Mouse (Mus musculus): ENCODE data around the gene Fkbpl. TPM values are rescaled to one million over a fixed set of nuclear protein-coding genes. Genes with fewer than 3 reads are reported as not detected.

The Fkbpl gene
- polyA plus RNA-seq (2014; fragmentation: Nextera tagmentation; extraction: Ambion mirVana) = 11.7 and 12.9 TPM in 2 replicates

DNA sequence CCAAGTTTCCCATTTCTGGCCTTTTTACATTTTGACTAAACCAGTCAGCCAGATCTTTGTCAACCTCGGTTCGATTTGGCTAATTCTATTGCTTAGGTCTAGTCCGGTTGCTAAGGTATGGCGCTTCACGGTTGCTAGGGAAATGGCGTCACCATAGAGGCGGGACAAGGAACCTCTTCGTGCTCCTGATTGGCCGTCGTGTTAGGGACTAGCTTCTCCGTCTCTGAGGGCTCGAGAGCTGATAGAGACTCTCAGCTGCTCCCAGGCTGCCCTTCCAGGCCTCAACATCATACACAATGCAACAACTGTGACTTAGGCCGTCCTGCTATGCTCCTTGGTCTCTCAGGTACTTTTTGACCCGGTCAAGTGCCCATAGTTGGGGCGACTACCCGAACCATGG, at the start of gene Fkbpl:
TSS of gene Fkbpl (plus strand) at position 157 of the 400 bp plus-strand sequence.
- DNase-seq (ENCODE audit: low spot score) (peak; percentile 99), ATAC-seq (ENCODE audit: low FRiP score) (peak; percentile 86)
- Histone ChIP-seq H3K9me3 (ENCODE audit: control insufficient read depth, low read length) (no peaks in the 10 kb centered on the region), H3K27ac (peak within 1 kb of the TSS; percentile 72), H3K9ac (peak within 1 kb of the TSS; percentile 79), H3K4me2 (replicated peaks) (peak within 1 kb of the TSS; percentile 82), H3K27me3 (ENCODE audit: control insufficient read depth, insufficient read depth, low read length) (no peaks in the 10 kb centered on the region), H3K4me3 (replicated peaks; ENCODE audit: low read length) (peak within 1 kb of the TSS; percentile 58), H3K36me3 (replicated peaks; ENCODE audit: control insufficient read depth, insufficient read depth) (peaks cover 13% of the 10 kb centered on the region), H3K4me1 (replicated peaks; ENCODE audit: control insufficient read depth, insufficient read depth, low read length) (peaks cover 26% of the 10 kb centered on the region)
- under 1% methylated on average over 16 of the region's 16 CpGs for WGBS

GRCm38 (mm10) chr17:34596098-34596497, 48.5 kb upstream of the Fkbpl start:
- no peaks in the 10 kb centered on the region for H3K27me3 ChIP-seq (ENCODE audit: control insufficient read depth, insufficient read depth, low read length)
- H3K4me3 ChIP-seq (replicated peaks; ENCODE audit: low read length) = no peak overlapping the region
- no peak overlapping the region for H3K9ac ChIP-seq
- ATAC-seq (ENCODE audit: low FRiP score) (no peak), DNase-seq (ENCODE audit: low spot score) (no peak)
- peaks cover 28% of the 10 kb centered on the region for H3K36me3 ChIP-seq (replicated peaks; ENCODE audit: control insufficient read depth, insufficient read depth)
- H3K4me2 ChIP-seq (replicated peaks) = no peak overlapping the region
- H3K4me1 ChIP-seq (replicated peaks; ENCODE audit: control insufficient read depth, insufficient read depth, low read length) = peaks cover 27% of the 10 kb centered on the region
- H3K9me3 ChIP-seq (ENCODE audit: control insufficient read depth, low read length) = no peaks in the 10 kb centered on the region
- H3K27ac ChIP-seq = no peak overlapping the region
- 83% methylated on average over 8 of the region's 8 CpGs for WGBS

DNA sequence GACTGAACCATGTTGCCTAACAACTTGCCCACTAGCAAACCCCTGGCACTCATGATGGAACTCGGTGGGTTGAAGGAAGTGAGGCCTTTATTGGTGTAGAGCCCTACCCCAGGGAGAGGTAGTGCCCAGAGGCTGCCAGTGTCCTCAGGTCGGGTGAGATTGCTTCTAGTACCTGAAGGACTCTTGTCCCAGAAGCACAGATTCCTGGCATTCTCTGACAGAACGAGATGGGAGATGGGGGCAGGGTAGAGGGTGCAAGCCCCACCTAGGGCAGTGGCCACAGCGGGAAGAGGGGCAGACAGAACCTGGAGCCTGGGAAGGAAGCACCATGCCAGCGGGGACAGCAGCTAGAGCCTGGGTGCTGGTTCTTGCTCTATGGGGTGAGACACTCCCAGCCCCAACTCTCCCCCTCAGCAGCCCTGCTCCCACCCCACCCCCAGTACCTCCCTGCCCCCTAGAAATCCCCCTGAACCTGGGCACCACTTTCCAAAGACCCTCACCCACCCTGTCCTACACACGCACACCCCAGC, 46.9 kb upstream of the Fkbpl start, which contains the start of gene Ager:
TSS of gene Ager (plus strand) at position 297 of the 530 bp plus-strand sequence.
- Histone ChIP-seq H3K27ac (no peak within 1 kb of the TSS), H3K4me2 (replicated peaks) (no peak within 1 kb of the TSS), H3K9ac (no peak within 1 kb of the TSS), H3K36me3 (replicated peaks; ENCODE audit: control insufficient read depth, insufficient read depth) (peaks cover 31% of the 10 kb centered on the region), H3K27me3 (ENCODE audit: control insufficient read depth, insufficient read depth, low read length) (no peaks in the 10 kb centered on the region), H3K4me3 (replicated peaks; ENCODE audit: low read length) (no peak within 1 kb of the TSS), H3K4me1 (replicated peaks; ENCODE audit: control insufficient read depth, insufficient read depth, low read length) (peaks cover 28% of the 10 kb centered on the region), H3K9me3 (ENCODE audit: control insufficient read depth, low read length) (no peaks in the 10 kb centered on the region)
- ATAC-seq (ENCODE audit: low FRiP score) (no peak), DNase-seq (ENCODE audit: low spot score) (no peak)
- WGBS = 32% methylated on average over 6 of the region's 6 CpGs

- DNase-seq (ENCODE audit: low spot score) (no peak), ATAC-seq (ENCODE audit: low FRiP score) (no peak)
- peaks cover 15% of the 10 kb centered on the region for H3K4me1 ChIP-seq (replicated peaks; ENCODE audit: control insufficient read depth, insufficient read depth, low read length)
- H3K9ac ChIP-seq = no peak overlapping the region
- H3K27ac ChIP-seq = no peak overlapping the region
- no peaks in the 10 kb centered on the region for H3K9me3 ChIP-seq (ENCODE audit: control insufficient read depth, low read length)
- no peak overlapping the region for H3K4me2 ChIP-seq (replicated peaks)
- H3K36me3 ChIP-seq (replicated peaks; ENCODE audit: control insufficient read depth, insufficient read depth) = peaks cover 26% of the 10 kb centered on the region
- no peaks in the 10 kb centered on the region for H3K27me3 ChIP-seq (ENCODE audit: control insufficient read depth, insufficient read depth, low read length)
- no peak overlapping the region for H3K4me3 ChIP-seq (replicated peaks; ENCODE audit: low read length)
- WGBS = 80% methylated on average over 9 of the region's 9 CpGs
These were observed 44.7 kb upstream of the Fkbpl start for GRCm38 (mm10) chr17:34599891-34600290.

DNA sequence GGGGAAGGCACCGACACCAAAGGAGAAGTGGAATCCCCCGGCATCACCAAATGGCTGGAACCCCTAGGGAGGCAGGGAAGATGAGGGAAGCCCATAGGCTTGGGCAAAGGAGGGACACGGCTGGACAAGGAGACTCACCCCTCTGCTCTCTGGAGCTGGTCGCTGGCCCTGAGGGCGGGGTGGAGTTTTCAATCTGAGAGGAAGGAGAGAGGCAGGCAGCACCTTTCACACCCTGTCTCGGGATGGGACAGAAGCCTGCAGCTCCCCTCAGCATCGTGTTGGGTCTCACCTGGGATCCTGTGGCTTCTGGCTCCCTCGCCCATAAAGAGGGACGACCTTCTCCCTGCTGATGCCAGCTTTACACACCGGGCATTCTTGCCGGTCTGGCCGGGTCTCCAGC, 42.8 kb upstream of the Fkbpl start:
- H3K36me3 ChIP-seq (replicated peaks; ENCODE audit: control insufficient read depth, insufficient read depth) = peaks cover 12% of the 10 kb centered on the region
- no peaks in the 10 kb centered on the region for H3K9me3 ChIP-seq (ENCODE audit: control insufficient read depth, low read length)
- H3K4me2 ChIP-seq (replicated peaks) = peak overlapping the region; percentile 76
- H3K9ac ChIP-seq = 0 out of 2 replicates have a peak overlapping the region, but pooled peaks have one; percentile 71
- no peak overlapping the region for H3K4me3 ChIP-seq (replicated peaks; ENCODE audit: low read length)
- ATAC-seq (ENCODE audit: low FRiP score) = no peak
- 91% methylated on average over 12 of the region's 12 CpGs for WGBS
- peaks cover 23% of the 10 kb centered on the region for H3K4me1 ChIP-seq (replicated peaks; ENCODE audit: control insufficient read depth, insufficient read depth, low read length)
- H3K27me3 ChIP-seq (ENCODE audit: control insufficient read depth, insufficient read depth, low read length) = no peaks in the 10 kb centered on the region
- H3K27ac ChIP-seq = no peak overlapping the region
- no peak for DNase-seq (ENCODE audit: low spot score)

GRCm38 (mm10) chr17:34603375-34604060, 41.0 kb upstream of the Fkbpl start, which contains the start of gene Rnf5:
TSS of gene Rnf5 (minus strand) at chr17:34603690.
- Histone ChIP-seq H3K4me3 (replicated peaks; ENCODE audit: low read length) (peak within 1 kb of the TSS; percentile 80), H3K9ac (peak within 1 kb of the TSS; percentile 71), H3K4me1 (replicated peaks; ENCODE audit: control insufficient read depth, insufficient read depth, low read length) (peaks cover 40% of the 10 kb centered on the region), H3K27me3 (ENCODE audit: control insufficient read depth, insufficient read depth, low read length) (no peaks in the 10 kb centered on the region), H3K4me2 (replicated peaks) (peak within 1 kb of the TSS; percentile 76), H3K9me3 (ENCODE audit: control insufficient read depth, low read length) (no peaks in the 10 kb centered on the region), H3K27ac (peak within 1 kb of the TSS; percentile 87), H3K36me3 (replicated peaks; ENCODE audit: control insufficient read depth, insufficient read depth) (peaks cover 16% of the 10 kb centered on the region)
- peak; percentile 100 for DNase-seq (ENCODE audit: low spot score)
- ATAC-seq (ENCODE audit: low FRiP score) = peak; percentile 94
- under 1% methylated on average over 30 of the region's 30 CpGs for WGBS

GRCm38 (mm10) chr17:34604061-34604508, 40.5 kb upstream of the Fkbpl start, which contains the start of gene Agpat1:
TSS of gene Agpat1 (plus strand) at chr17:34604262.
- peak within 1 kb of the TSS; percentile 92 for H3K9ac ChIP-seq
- H3K27me3 ChIP-seq (ENCODE audit: control insufficient read depth, insufficient read depth, low read length) = no peaks in the 10 kb centered on the region
- peak; percentile 89 for ATAC-seq (ENCODE audit: low FRiP score)
- H3K27ac ChIP-seq = peak within 1 kb of the TSS; percentile 87
- H3K4me3 ChIP-seq (replicated peaks; ENCODE audit: low read length) = peak within 1 kb of the TSS; percentile 80
- peaks cover 16% of the 10 kb centered on the region for H3K36me3 ChIP-seq (replicated peaks; ENCODE audit: control insufficient read depth, insufficient read depth)
- WGBS = under 1% methylated on average over 35 of the region's 35 CpGs
- H3K9me3 ChIP-seq (ENCODE audit: control insufficient read depth, low read length) = no peaks in the 10 kb centered on the region
- peaks cover 43% of the 10 kb centered on the region for H3K4me1 ChIP-seq (replicated peaks; ENCODE audit: control insufficient read depth, insufficient read depth, low read length)
- peak; percentile 99 for DNase-seq (ENCODE audit: low spot score)
- H3K4me2 ChIP-seq (replicated peaks) = peak within 1 kb of the TSS; percentile 76

- Histone ChIP-seq H3K4me2 (replicated peaks) (peak overlapping the region; percentile 66), H3K9me3 (ENCODE audit: control insufficient read depth, low read length) (no peaks in the 10 kb centered on the region), H3K27ac (peak overlapping the region; percentile 87), H3K9ac (peak overlapping the region; percentile 92), H3K36me3 (replicated peaks; ENCODE audit: control insufficient read depth, insufficient read depth) (peaks cover 16% of the 10 kb centered on the region), H3K4me3 (replicated peaks; ENCODE audit: low read length) (peak overlapping the region; percentile 80), H3K27me3 (ENCODE audit: control insufficient read depth, insufficient read depth, low read length) (no peaks in the 10 kb centered on the region), H3K4me1 (replicated peaks; ENCODE audit: control insufficient read depth, insufficient read depth, low read length) (peaks cover 43% of the 10 kb centered on the region)
- ATAC-seq (ENCODE audit: low FRiP score) = no peak
- WGBS = 17% methylated on average over 24 of the region's 24 CpGs
- no peak for DNase-seq (ENCODE audit: low spot score)
These were observed 39.9 kb upstream of the Fkbpl start for GRCm38 (mm10) chr17:34604511-34605237.

GRCm38 (mm10) chr17:34605609-34606008, 39.0 kb upstream of the Fkbpl start:
- Histone ChIP-seq H3K9ac (peak overlapping the region; percentile 92), H3K4me3 (replicated peaks; ENCODE audit: low read length) (peak overlapping the region; percentile 80), H3K9me3 (ENCODE audit: control insufficient read depth, low read length) (no peaks in the 10 kb centered on the region), H3K27ac (peak overlapping the region; percentile 87), H3K4me2 (replicated peaks) (peak overlapping the region; percentile 66), H3K36me3 (replicated peaks; ENCODE audit: control insufficient read depth, insufficient read depth) (peaks cover 19% of the 10 kb centered on the region), H3K4me1 (replicated peaks; ENCODE audit: control insufficient read depth, insufficient read depth, low read length) (peaks cover 43% of the 10 kb centered on the region), H3K27me3 (ENCODE audit: control insufficient read depth, insufficient read depth, low read length) (no peaks in the 10 kb centered on the region)
- DNase-seq (ENCODE audit: low spot score) (peak; percentile 94), ATAC-seq (ENCODE audit: low FRiP score) (peak; percentile 58)
- WGBS = 0% methylated on average over 28 of the region's 30 CpGs

Data from hindbrain, embryonic 14.5 days (tissue).